17 mouse cellular contexts compared by ENCODE assay signal in genomic region chr12:35287974-35288373, GRCm38 (mm10).
DNase-seq lines count a peak whose midpoint lies in the region; TF ChIP-seq lines count a peak whose summit lies in the region.
"Had no signal": no experiment of that assay in that cellular context is flagged by ENCODE, and none has a peak within 500 bp of the region (broad histone marks: within the 10 kb centered on the region; RNA-seq: fewer than 3 reads in every experiment).

No protein-coding gene starts in this region.

- no peaks in the 10 kb centered on the region for H3K27me3 ChIP-seq in kidney, adult 2 months (replicated peaks; ENCODE audit: control insufficient read depth, insufficient read depth, low read length)
- no peaks in the 10 kb centered on the region for H3K27me3 ChIP-seq in small intestine, adult 2 months (ENCODE audit: control insufficient read depth, insufficient read depth, low read length)
- H3K27me3 ChIP-seq: heart, embryonic 15.5 days; kidney, embryonic 15.5 days; limb, embryonic 15.5 days; neural tube, embryonic 12.5 days had no signal

- no peak for TF ChIP-seq POLR2A in kidney, adult 2 months (IDR thresholded peaks at IDR 0.05; ENCODE audit: low read depth, low read length)
- no peak for TF ChIP-seq POLR2A in small intestine, adult 2 months (IDR thresholded peaks at IDR 0.05; ENCODE audit: low read depth, low read length)

- TF ChIP-seq CTCF in kidney, adult 2 months (conservative IDR thresholded peaks at IDR 0.05; ENCODE audit: insufficient read depth, insufficient read length, low read depth, low read length): no peak
- TF ChIP-seq CTCF in small intestine, adult 2 months (IDR thresholded peaks at IDR 0.05; ENCODE audit: extremely low read depth, insufficient read length, insufficient replicate concordance, low read depth, low read length): no peak

- peak; percentile 56 to 67 for DNase-seq in cerebellum, postnatal 10 days
- no peak for DNase-seq in cerebellum, adult 9-10 months
- peak; percentile 12 for DNase-seq in kidney, adult 2 months
- DNase-seq in kidney, adult 18-20 months: no peak
- DNase-seq in adrenal gland, postnatal 25 days: peak; percentile 13
- DNase-seq in layer of hippocampus, adult 18-20 months (ENCODE audit: low spot score in 2 of 2): no peak
- DNase-seq: layer of hippocampus, postnatal 36 days; lung, adult 18-20 months; lung, postnatal 4 days had no signal

- H3K36me3 ChIP-seq in kidney, adult 2 months (ENCODE audit: control insufficient read depth, insufficient read depth, low read length): no peaks in the 10 kb centered on the region
- no peaks in the 10 kb centered on the region for H3K36me3 ChIP-seq in small intestine, adult 2 months (ENCODE audit: control insufficient read depth, insufficient read depth, low read length)
- H3K36me3 ChIP-seq: forebrain, embryonic 10.5 days; heart, embryonic 15.5 days; kidney, embryonic 15.5 days; limb, embryonic 15.5 days; midbrain, embryonic 10.5 days; neural tube, embryonic 12.5 days had no signal

- no peak overlapping the region for H3K27ac ChIP-seq in kidney, adult 2 months (ENCODE audit: insufficient read depth, low read depth, low read length)
- H3K27ac ChIP-seq in small intestine, adult 2 months (ENCODE audit: insufficient read depth, low read depth, low read length): 0 out of 2 replicates have a peak overlapping the region, but pooled peaks have one; percentile 31
- H3K27ac ChIP-seq: forebrain, embryonic 10.5 days; heart, embryonic 15.5 days; kidney, embryonic 15.5 days; midbrain, embryonic 10.5 days; neural tube, embryonic 12.5 days; stomach, postnatal 0 days had no signal

- WGBS in kidney, adult 2 months: 60% methylated on average over 2 of the region's 2 CpGs
- WGBS in small intestine, adult 2 months: 66% methylated on average over 2 of the region's 2 CpGs

- H3K4me1 ChIP-seq in kidney, adult 2 months (ENCODE audit: control insufficient read depth, insufficient read depth, low read length): peaks cover 8% of the 10 kb centered on the region; the same call in 1 of the 2 replicates
- H3K4me1 ChIP-seq in small intestine, adult 2 months (ENCODE audit: control insufficient read depth, insufficient read depth, insufficient read length, low read length): peaks cover 2% of the 10 kb centered on the region; the same call in 1 of the 2 replicates
- H3K4me1 ChIP-seq: forebrain, embryonic 10.5 days; heart, embryonic 15.5 days; kidney, embryonic 15.5 days; midbrain, embryonic 10.5 days; neural tube, embryonic 12.5 days had no signal

- no peak overlapping the region for H3K4me3 ChIP-seq in kidney, adult 2 months (ENCODE audit: insufficient read depth, low read depth, low read length)
- H3K4me3 ChIP-seq in small intestine, adult 2 months (ENCODE audit: low read depth, low read length): no peak overlapping the region
- H3K4me3 ChIP-seq: forebrain, embryonic 10.5 days; heart, embryonic 15.5 days; kidney, embryonic 15.5 days; limb, embryonic 15.5 days; midbrain, embryonic 10.5 days; neural tube, embryonic 12.5 days had no signal

Comparison
In these comparisons a context has a peak if more than half of its experiments do, and no peak if none do; other contexts are left out.
1. DNase-seq: peak in cerebellum, postnatal 10 days (2 of 2), kidney, adult 2 months (single experiment) and adrenal gland, postnatal 25 days (single experiment); none in cerebellum, adult 9-10 months (single experiment), kidney, adult 18-20 months (single experiment) and layer of hippocampus, adult 18-20 months (0 of 2).